Mouse (Mus musculus) kidney, embryonic 14.5 days (tissue): ENCODE results near the gene Polr3e. TPM values are rescaled to one million over a fixed set of nuclear protein-coding genes. Genes with fewer than 3 reads are reported as not detected.
A peak's percentile ranks its signal among the peaks of the same experiment; 100 is the strongest.

ENCODE experiments used
- ATAC-seq: fragments of 200-750 bp; cut with Nextera tagmentation; 2 replicates; pipeline ENCODE4 v1.8.0; 2017; ENCODE audit warnings: moderate number of reproducible peaks, mild to moderate bottlenecking, moderate TSS enrichment, moderate library complexity; ENCODE audit not compliant: low FRiP score, low TSS enrichment
- H3K27ac ChIP-seq: fragments of 300-500 bp; sonication (generic); 2 replicates; pipeline ENCODE4 v1.5.1; 2014; ENCODE audit warnings: low read depth, mild to moderate bottlenecking, low read length, moderate library complexity, mixed read lengths
- H3K27me3 ChIP-seq: fragments of 300-500 bp; sonication (generic); 2 replicates; pipeline ENCODE4 v1.6.1; 2014; ENCODE audit warnings: mild to moderate bottlenecking, low read length; ENCODE audit not compliant: control insufficient read depth, insufficient read depth
- H3K36me3 ChIP-seq: fragments of 300-500 bp; sonication (generic); 2 replicates; pipeline ENCODE4 v1.6.1; 2014; ENCODE audit warnings: low read length, mixed read lengths; ENCODE audit not compliant: control insufficient read depth, insufficient read depth
- H3K4me1 ChIP-seq: fragments of 300-500 bp; sonication (generic); 2 replicates; pipeline ENCODE4 v1.6.1; 2014; ENCODE audit warnings: low read length, mixed read lengths; ENCODE audit not compliant: control insufficient read depth, insufficient read depth
- H3K4me2 ChIP-seq: fragments of 300-500 bp; sonication (generic); replicated peaks from 2 replicates; pipeline ENCODE4 v1.6.1; 2014; ENCODE audit warnings: low read depth, mild to moderate bottlenecking, low read length
- H3K4me3 ChIP-seq: fragments of 300-500 bp; sonication (generic); 2 replicates; pipeline ENCODE4 v1.5.1; 2014; ENCODE audit warnings: mild to moderate bottlenecking, low read length
- H3K9ac ChIP-seq: fragments of 300-500 bp; sonication (generic); 2 replicates; pipeline ENCODE4 v1.6.1; 2014; ENCODE audit warnings: low read depth, mild to moderate bottlenecking, low read length, moderate library complexity
- H3K9me3 ChIP-seq: fragments of 300-500 bp; sonication (generic); 2 replicates; pipeline ENCODE4 v1.6.1; 2016; ENCODE audit warnings: low read length; ENCODE audit not compliant: control insufficient read depth
- WGBS: fragments of 180-500 bp; shearing (Covaris S2); extraction: QIAGEN DNeasy Blood & Tissue Kit; methylation state at CpG from one replicate; pipeline ENCODE4 v1.1.7; 2014; 5-methylcytosine and 5-hydroxymethylcytosine counted together
- polyA plus RNA-seq: library from polyadenylated mRNA; unstranded; fragments of >200 nt; fragmentation: Nextera tagmentation; extraction: Ambion mirVana; gene quantifications from 2 replicates; pipeline ENCODE4 v1.2.1, GENCODE M21; 2014

Polr3e gene
- 25.6 and 31.2 TPM in 2 replicates for polyA plus RNA-seq

GRCm38 (mm10) chr7:120917592-120918461 is at the start of gene Polr3e:
Gene Polr3e, plus strand, starts transcription at chr7:120917744.
- Histone ChIP-seq H3K4me3 (peak within 1 kb of the TSS; percentile 84), H3K36me3 (no peaks in the 10 kb centered on the region), H3K4me2 (peak within 1 kb of the TSS; percentile 45), H3K9ac (peak within 1 kb of the TSS; percentile 94), H3K27me3 (no peaks in the 10 kb centered on the region), H3K9me3 (no peaks in the 10 kb centered on the region), H3K4me1 (peaks cover 10% of the 10 kb centered on the region; the same call in 1 of the 2 replicates), H3K27ac (peak within 1 kb of the TSS; percentile 72)
- under 1% methylated on average over 95 of the region's 102 CpGs for WGBS
- peak; percentile 93 for ATAC-seq

- no peak overlapping the region for H3K9ac ChIP-seq
- ATAC-seq = peak; percentile 40; the same call in 1 of the 2 replicates
- H3K27ac ChIP-seq = no peak overlapping the region
- H3K36me3 ChIP-seq = no peaks in the 10 kb centered on the region
- peaks cover 18% of the 10 kb centered on the region for H3K4me1 ChIP-seq
- H3K27me3 ChIP-seq = no peaks in the 10 kb centered on the region
- H3K9me3 ChIP-seq = no peaks in the 10 kb centered on the region
- WGBS = 57% methylated on average over 5 of the region's 5 CpGs
- H3K4me3 ChIP-seq = no peak overlapping the region
- no peak overlapping the region for H3K4me2 ChIP-seq
These were observed 47.7 kb upstream of the Polr3e start for GRCm38 (mm10) chr7:120869883-120870282.

- no peaks in the 10 kb centered on the region for H3K36me3 ChIP-seq
These were observed 47.0 kb upstream of the Polr3e start for GRCm38 (mm10) chr7:120870431-120871008.

GRCm38 (mm10) chr7:120873083-120873482 is 44.5 kb upstream of the Polr3e start:
- ATAC-seq = no peak
- Histone ChIP-seq H3K9ac (no peak overlapping the region), H3K27me3 (no peaks in the 10 kb centered on the region), H3K4me3 (no peak overlapping the region), H3K4me2 (no peak overlapping the region), H3K4me1 (peaks cover 7% of the 10 kb centered on the region), H3K36me3 (no peaks in the 10 kb centered on the region), H3K9me3 (no peaks in the 10 kb centered on the region), H3K27ac (no peak overlapping the region)
- WGBS = 80% methylated on average over 12 of the region's 12 CpGs

More at GRCm38 (mm10) chr7:120870431-120871008, 47.0 kb upstream of the Polr3e start:
- Histone ChIP-seq H3K4me1 (peaks cover 11% of the 10 kb centered on the region), H3K27me3 (no peaks in the 10 kb centered on the region), H3K27ac (no peak overlapping the region), H3K9ac (no peak overlapping the region), H3K4me3 (no peak overlapping the region), H3K4me2 (no peak overlapping the region), H3K9me3 (no peaks in the 10 kb centered on the region)
- WGBS = 59% methylated on average over 5 of the region's 5 CpGs
- no peak for ATAC-seq

GRCm38 (mm10) chr7:120874021-120874420 is 43.5 kb upstream of the Polr3e start:
- whole genome bisulfite sequencing = 92% methylated on average over 3 of the region's 3 CpGs
- Histone ChIP-seq H3K4me3 (no peak overlapping the region), H3K36me3 (no peaks in the 10 kb centered on the region), H3K27me3 (no peaks in the 10 kb centered on the region), H3K9ac (no peak overlapping the region), H3K9me3 (no peaks in the 10 kb centered on the region), H3K4me2 (no peak overlapping the region), H3K4me1 (peaks cover 7% of the 10 kb centered on the region), H3K27ac (no peak overlapping the region)
- no peak for ATAC-seq

- Histone ChIP-seq H3K9ac (no peak overlapping the region), H3K4me3 (no peak overlapping the region), H3K27me3 (no peaks in the 10 kb centered on the region), H3K27ac (no peak overlapping the region), H3K36me3 (no peaks in the 10 kb centered on the region), H3K4me1 (0 out of 2 replicates have a peak, but pooled peaks cover 2% of the 10 kb centered on the region), H3K4me2 (no peak overlapping the region), H3K9me3 (no peaks in the 10 kb centered on the region)
- ATAC-seq = peak; percentile 64; the same call in 1 of the 2 replicates
- WGBS = 73% methylated on average over 7 of the region's 7 CpGs
These were observed 42.6 kb upstream of the Polr3e start for GRCm38 (mm10) chr7:120874764-120875539.

- ATAC-seq = peak; percentile 64; the same call in 1 of the 2 replicates
- WGBS = 63% methylated on average over 3 of the region's 3 CpGs
- H3K9me3 ChIP-seq = no peaks in the 10 kb centered on the region
These were observed 41.8 kb upstream of the Polr3e start for GRCm38 (mm10) chr7:120875540-120876388.

GRCm38 (mm10) chr7:120878271-120878670 is 39.3 kb upstream of the Polr3e start:
- H3K4me2 ChIP-seq = no peak overlapping the region
- no peaks in the 10 kb centered on the region for H3K36me3 ChIP-seq
- H3K9me3 ChIP-seq = no peaks in the 10 kb centered on the region
- no peak for ATAC-seq
- no peak overlapping the region for H3K27ac ChIP-seq
- WGBS = 76% methylated on average over 6 of the region's 6 CpGs
- no peaks in the 10 kb centered on the region for H3K27me3 ChIP-seq
- H3K4me1 ChIP-seq = 0 out of 2 replicates have a peak, but pooled peaks cover 2% of the 10 kb centered on the region
- no peak overlapping the region for H3K9ac ChIP-seq
- no peak overlapping the region for H3K4me3 ChIP-seq

More at GRCm38 (mm10) chr7:120875540-120876388, 41.8 kb upstream of the Polr3e start:
- Histone ChIP-seq H3K4me2 (no peak overlapping the region), H3K27ac (no peak overlapping the region), H3K4me1 (0 out of 2 replicates have a peak, but pooled peaks cover 2% of the 10 kb centered on the region), H3K27me3 (no peaks in the 10 kb centered on the region), H3K36me3 (no peaks in the 10 kb centered on the region), H3K4me3 (no peak overlapping the region), H3K9ac (no peak overlapping the region)
